13 mouse cellular contexts compared by ENCODE assay signal in the genomic region with DNA sequence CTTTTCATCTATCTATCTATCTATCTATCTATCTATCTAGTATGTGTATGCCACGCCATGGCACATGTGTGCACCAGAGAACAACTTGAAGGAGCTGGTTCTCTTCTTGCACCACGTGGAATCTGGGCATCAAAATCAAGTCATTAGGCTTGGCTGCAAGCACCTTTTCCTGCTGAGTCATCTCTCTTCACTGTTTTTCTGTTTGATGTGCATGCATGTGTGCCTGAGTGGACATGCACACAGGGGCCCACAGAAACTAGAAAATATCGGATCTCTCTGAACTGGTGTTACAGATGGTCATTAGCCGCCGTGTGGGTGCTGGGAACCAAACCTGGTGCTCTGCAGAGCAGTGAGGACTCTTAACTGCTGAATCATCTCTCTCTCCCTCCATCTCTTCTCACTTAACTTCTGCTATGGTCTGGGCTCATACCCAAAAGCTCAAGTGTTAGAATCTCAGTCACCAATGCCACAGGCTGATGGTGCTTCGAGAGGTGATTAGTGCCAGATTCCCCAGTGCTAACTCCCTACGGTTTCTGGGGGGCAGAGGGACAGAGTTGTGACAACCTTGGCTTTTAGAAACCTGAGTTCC. TPM values are rescaled to one million over a fixed set of nuclear protein-coding genes. Genes with fewer than 3 reads are reported as not detected.
DNase-seq lines count a peak whose midpoint lies in the region; ATAC-seq and TF ChIP-seq lines count a peak whose summit lies in the region.
"Had no signal": no experiment of that assay in that cellular context is flagged by ENCODE, and none has a peak within 500 bp of the region (broad histone marks: within the 10 kb centered on the region; RNA-seq: fewer than 3 reads in every experiment).

No protein-coding gene starts in this region.

- no peaks in the 10 kb centered on the region for H3K36me3 ChIP-seq in forebrain, embryonic 14.5 days (ENCODE audit: control insufficient read depth, insufficient read depth, low read length)
- no peaks in the 10 kb centered on the region for H3K36me3 ChIP-seq in midbrain, postnatal 0 days (ENCODE audit: insufficient read depth, low read length)
- H3K36me3 ChIP-seq: liver, embryonic 13.5 days had no signal

- H3K9ac ChIP-seq in forebrain, embryonic 14.5 days (ENCODE audit: low read length): no peak overlapping the region
- H3K9ac ChIP-seq in midbrain, postnatal 0 days (replicated peaks; ENCODE audit: low read length, poor library complexity, severe bottlenecking): no peak overlapping the region
- H3K9ac ChIP-seq: liver, embryonic 13.5 days had no signal

- no peak for DNase-seq in left cerebral cortex, adult 2 months (ENCODE audit: extremely low spot score in 1 of 2, low spot score in 2 of 2)
- no peak for DNase-seq in left cerebral cortex, postnatal 10 days (ENCODE audit: extremely low spot score in 1 of 2, low spot score in 2 of 2)
- peak; percentile 9 for DNase-seq in NIH3T3 (ENCODE audit: low read depth)
- no peak for DNase-seq in forebrain, embryonic 14.5 days (ENCODE audit: low spot score)
- no peak for DNase-seq in midbrain, postnatal 0 days (ENCODE audit: low spot score)
- DNase-seq in adrenal gland, postnatal 10 days: no peak
- DNase-seq in natural killer cell, adult 2 months (ENCODE audit: low spot score in 2 of 2): no peak
- DNase-seq: cerebellum, adult 11 months; embryo, embryonic 11 days; gastrocnemius, postnatal 25 days; heart, postnatal 14 days; liver, embryonic 13.5 days had no signal

- no peak for TF ChIP-seq CTCF in left cerebral cortex, adult 2 months (IDR thresholded peaks at IDR 0.05)
- TF ChIP-seq CTCF in midbrain, postnatal 0 days (IDR thresholded peaks at IDR 0.05): no peak

- H3K4me3 ChIP-seq in left cerebral cortex, adult 2 months: no peak overlapping the region
- H3K4me3 ChIP-seq in forebrain, embryonic 14.5 days (ENCODE audit: low read depth, low read length): no peak overlapping the region
- H3K4me3 ChIP-seq in midbrain, postnatal 0 days (ENCODE audit: low read depth, low read length): no peak overlapping the region
- H3K4me3 ChIP-seq: liver, embryonic 13.5 days had no signal

- ATAC-seq in forebrain, embryonic 14.5 days: no peak
- ATAC-seq in midbrain, postnatal 0 days (ENCODE audit: low FRiP score): no peak

- WGBS in forebrain, embryonic 14.5 days: 87% methylated on average over 7 of the region's 7 CpGs
- 88% methylated on average over 7 of the region's 7 CpGs for WGBS in midbrain, postnatal 0 days

- H3K9me3 ChIP-seq in forebrain, embryonic 14.5 days (replicated peaks; ENCODE audit: control insufficient read depth, low read length): no peaks in the 10 kb centered on the region
- H3K9me3 ChIP-seq in midbrain, postnatal 0 days (ENCODE audit: low read length): no peaks in the 10 kb centered on the region
- H3K9me3 ChIP-seq: liver, embryonic 13.5 days had no signal

- peaks cover 29% of the 10 kb centered on the region for H3K4me1 ChIP-seq in forebrain, embryonic 14.5 days (ENCODE audit: control insufficient read depth, insufficient read depth, low read length)
- peaks cover 27% of the 10 kb centered on the region for H3K4me1 ChIP-seq in midbrain, postnatal 0 days (ENCODE audit: insufficient read depth, low read length)

- intact Hi-C loops in left cerebral cortex, adult 2 months (cut with DNase I): loop anchor here (2.0 to 5.0 kb wide), 3 partner anchors 20 to 207 kb away; no protein-coding TSS in a partner anchor
- intact Hi-C loops in left cerebral cortex, postnatal 10 days (cut with DNase I): loop anchor here (5.0 kb wide), 2 partner anchors 37 to 52 kb away; no protein-coding TSS in a partner anchor

- H3K27ac ChIP-seq in left cerebral cortex, adult 2 months: peak overlapping the region; percentile 92
- 0 out of 2 replicates have a peak overlapping the region, but pooled peaks have one; percentile 90 for H3K27ac ChIP-seq in forebrain, embryonic 14.5 days (ENCODE audit: low read depth, low read length)
- peak overlapping the region; percentile 49; the same call in 1 of the 2 replicates for H3K27ac ChIP-seq in midbrain, postnatal 0 days (ENCODE audit: low read depth, low read length)
- H3K27ac ChIP-seq: liver, embryonic 13.5 days had no signal

- no peaks in the 10 kb centered on the region for H3K27me3 ChIP-seq in forebrain, embryonic 14.5 days (replicated peaks; ENCODE audit: control insufficient read depth, insufficient read depth, low read length)
- no peaks in the 10 kb centered on the region for H3K27me3 ChIP-seq in midbrain, postnatal 0 days (ENCODE audit: insufficient read depth, low read length)
- H3K27me3 ChIP-seq: liver, embryonic 13.5 days had no signal

- no peak overlapping the region for H3K4me2 ChIP-seq in forebrain, embryonic 14.5 days (ENCODE audit: low read length)
- no peak overlapping the region for H3K4me2 ChIP-seq in midbrain, postnatal 0 days (ENCODE audit: low read depth, low read length, poor library complexity, severe bottlenecking)
- H3K4me2 ChIP-seq: liver, embryonic 13.5 days had no signal

RNA-seq across cellular contexts. Expression of a gene that starts 55.0 kb away (rescaled TPM):
- 10 to 100 TPM; 25.9 to 28.8 TPM for total RNA-seq in left cerebral cortex, adult 2 months (2021)
- total RNA-seq in left cerebral cortex, postnatal 10 days (2021): 10 to 100 TPM; 25.4 to 26.2 TPM
- 81.2 and 87.4 TPM in 2 replicates for polyA plus RNA-seq in forebrain, embryonic 14.5 days (2014; fragmentation: Nextera tagmentation; extraction: Ambion mirVana)
- total RNA-seq in midbrain, postnatal 0 days (2014; rRNA removed): 39.5 and 48.7 TPM in 2 replicates
- 56.6 and 57.1 TPM in 2 replicates for polyA plus RNA-seq in midbrain, postnatal 0 days (2015; fragmentation: Nextera tagmentation; extraction: Ambion mirVana)
- 10 to 100 TPM; 41.1 to 47.3 TPM for total RNA-seq in adrenal gland, postnatal 10 days (2021)

RNA-seq across cellular contexts. Expression of a gene that starts 56.6 kb away (rescaled TPM):
- total RNA-seq in left cerebral cortex, adult 2 months (2021): 100 to 1,000 TPM; 221 to 226 TPM
- total RNA-seq in left cerebral cortex, postnatal 10 days (2021): 100 to 1,000 TPM; 174 to 187 TPM
- 45.4 and 52.5 TPM in 2 replicates for polyA plus RNA-seq in forebrain, embryonic 14.5 days (2014; fragmentation: Nextera tagmentation; extraction: Ambion mirVana)
- total RNA-seq in midbrain, postnatal 0 days (2014; rRNA removed): 103 and 104 TPM in 2 replicates
- 104 and 106 TPM in 2 replicates for polyA plus RNA-seq in midbrain, postnatal 0 days (2015; fragmentation: Nextera tagmentation; extraction: Ambion mirVana)
- total RNA-seq in adrenal gland, postnatal 10 days (2021): 1 to 10 TPM; 5.3 to 6.9 TPM
- total RNA-seq: megakaryocyte-erythroid progenitor cell, adult 5-6 weeks had no signal

Comparison
In these comparisons a context has a peak if more than half of its experiments do, and no peak if none do; other contexts are left out.
1. RNA of a gene that starts 56.6 kb away (total RNA-seq): 221 to 226 TPM in left cerebral cortex, adult 2 months, 174 to 187 TPM in left cerebral cortex, postnatal 10 days and 103 to 104 TPM in midbrain, postnatal 0 days; 5.3 to 6.9 TPM in adrenal gland, postnatal 10 days; every median in the first group is over 10 times any median in the second.
2. Peak in every context shown above with its lines, with median percentiles within 50 percentile points of each other: H3K27ac ChIP-seq.